Mouse (Mus musculus) G1E (cell line): ENCODE results near the gene Mef2d. TPM values are rescaled to one million over a fixed set of nuclear protein-coding genes. Genes with fewer than 3 reads are reported as not detected.

Experiments used
- ATAC-seq: 2 replicates; pipeline ENCODE4 v1.8.0; 2016; ENCODE audit warnings: mild to moderate bottlenecking; ENCODE audit not compliant: insufficient number of reproducible peaks, poor library complexity, low FRiP score, severe bottlenecking; ENCODE audit errors: extremely low read depth
- DNase-seq: peaks from one replicate; pipeline ENCODE4 v3.0.0; 2012; ENCODE audit warnings: low spot score
- H3K27me3 ChIP-seq: 2 replicates; pipeline ENCODE4 v1.6.1; 2012; ENCODE audit warnings: mild to moderate bottlenecking, low read length, inconsistent platforms; ENCODE audit not compliant: insufficient read depth
- H3K36me3 ChIP-seq: replicated peaks from 2 replicates; pipeline ENCODE3; 2012; ENCODE audit warnings: mild to moderate bottlenecking, inconsistent platforms
- H3K4me1 ChIP-seq: 2 replicates; pipeline ENCODE4 v1.6.1; 2012; ENCODE audit warnings: low read depth, low read length, inconsistent platforms, mixed read lengths; ENCODE audit not compliant: insufficient read depth
- H3K4me3 ChIP-seq: 2 replicates; pipeline ENCODE4 v1.5.1; 2012; ENCODE audit warnings: low read depth, mild to moderate bottlenecking, inconsistent platforms, low read length, moderate library complexity, mixed read lengths
- H3K9me3 ChIP-seq: replicated peaks from 2 replicates; pipeline ENCODE4 v1.6.1; 2012; ENCODE audit warnings: inconsistent platforms
- CTCF ChIP-seq: IDR thresholded peaks from 2 replicates; pipeline ENCODE4 v1.5.1; 2012; ENCODE audit warnings: low read depth, low read length, inconsistent platforms, mixed read lengths
- GATA1 ChIP-seq: IDR thresholded peaks from 2 replicates; pipeline ENCODE4 v1.6.1; 2012; ENCODE audit warnings: borderline replicate concordance, low read length, inconsistent platforms, mixed read lengths
- GATA2 ChIP-seq: IDR thresholded peaks from 2 replicates; pipeline ENCODE4 v1.6.1; 2012; ENCODE audit warnings: low read depth, low read length, inconsistent platforms, borderline replicate concordance
- POLR2AphosphoS5 ChIP-seq: IDR thresholded peaks from 2 replicates; pipeline ENCODE4 v1.6.1; 2012; ENCODE audit warnings: low read depth, low read length, inconsistent platforms; ENCODE audit not compliant: insufficient replicate concordance
- TAL1 ChIP-seq: conservative IDR thresholded peaks from 2 replicates; pipeline ENCODE4 v1.6.1; 2012; ENCODE audit warnings: low read depth, low read length, inconsistent platforms, mixed read lengths
- polyA plus RNA-seq: library from polyadenylated mRNA; stranded (reverse); fragments of >175 nt; gene quantifications from 2 replicates; pipeline ENCODE4 v1.2.3, GENCODE M21; 2012
- total RNA-seq, 2 experiments: library from RNA; stranded (forward) in 1 of 2; stranded (reverse) in 1 of 2; fragments of 200-1000 nt in 1 of 2; fragments of >200 nt in 1 of 2; fragmentation: Nextera tagmentation in 1 of 2; gene quantifications; 2 replicates each; pipeline ENCODE4 v1.2.3; 2014 to 2017

Mef2d gene
- 125 and 128 TPM in 2 replicates for total RNA-seq (2014; fragmentation: Nextera tagmentation)
- 15.4 and 17.0 TPM in 2 replicates for total RNA-seq (2017)
- 133 and 141 TPM in 2 replicates for polyA plus RNA-seq

DNA sequence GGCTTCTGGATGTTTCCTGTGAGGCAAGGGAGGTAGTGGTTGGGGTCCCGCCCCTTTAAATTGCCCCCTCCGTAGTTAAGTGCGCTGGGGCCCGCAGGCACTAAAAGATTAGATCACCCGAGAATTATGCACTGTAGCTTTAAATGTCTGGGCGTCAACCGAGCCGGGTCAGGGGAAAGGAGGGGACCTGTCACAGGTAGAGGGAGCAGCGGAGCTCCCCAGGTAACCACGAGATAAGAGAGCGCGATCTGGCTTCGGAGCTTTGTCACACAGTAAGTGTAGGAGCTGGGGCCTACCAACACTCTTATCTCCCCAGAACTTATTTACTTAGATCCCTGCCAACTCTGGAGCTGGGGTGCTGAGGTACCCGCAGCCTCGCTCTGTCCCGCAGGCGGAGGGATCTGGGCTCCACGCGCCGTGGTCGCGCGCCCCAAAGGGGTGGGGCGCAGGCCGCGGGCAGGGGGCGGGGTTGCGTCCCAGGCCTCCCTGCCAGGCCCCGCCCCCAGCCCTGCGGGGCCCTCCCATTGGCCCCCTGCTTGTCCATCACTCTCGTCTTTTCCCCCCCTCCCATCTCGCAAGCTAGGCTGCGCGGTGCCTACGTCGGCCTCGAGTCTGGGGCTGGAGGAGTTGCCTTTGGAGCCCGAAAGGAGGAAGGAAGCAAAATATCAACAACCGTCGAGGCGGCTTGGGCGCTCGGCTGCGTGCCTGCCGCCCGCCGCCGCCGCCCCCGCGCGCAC, at the start of gene Mef2d:
Mef2d (plus strand) TSS at position 586 of the 737 bp plus-strand sequence.
- no peak for TF ChIP-seq CTCF
- Histone ChIP-seq H3K4me1 (peaks cover 84% of the 10 kb centered on the region), H3K27me3 (no peaks in the 10 kb centered on the region), H3K36me3 (peaks cover 33% of the 10 kb centered on the region), H3K9me3 (no peaks in the 10 kb centered on the region), H3K4me3 (peak within 1 kb of the TSS; percentile 86)
- ATAC-seq, result peak; percentile 69
- DNase-seq, result peak; percentile 91

- TF ChIP-seq TAL1, result no peak
- TF ChIP-seq POLR2AphosphoS5, result no peak
- no peak for TF ChIP-seq GATA1
- TF ChIP-seq GATA2, result no peak
- TF ChIP-seq CTCF, result no peak
- DNase-seq, result no peak
- ATAC-seq, result no peak
- Histone ChIP-seq H3K27me3 (no peaks in the 10 kb centered on the region), H3K9me3 (no peaks in the 10 kb centered on the region), H3K4me3 (no peak overlapping the region), H3K4me1 (no peaks in the 10 kb centered on the region), H3K36me3 (peaks cover 94% of the 10 kb centered on the region)
These were observed 48.0 kb upstream of the Mef2d start for GRCm38 (mm10) chr3:88094126-88094525.

GRCm38 (mm10) chr3:88097666-88098065, 44.5 kb upstream of the Mef2d start:
- Histone ChIP-seq H3K4me1 (no peaks in the 10 kb centered on the region), H3K4me3 (no peak overlapping the region), H3K9me3 (no peaks in the 10 kb centered on the region), H3K27me3 (no peaks in the 10 kb centered on the region), H3K36me3 (peaks cover 90% of the 10 kb centered on the region)
- TF ChIP-seq GATA2 (no peak), GATA1 (no peak), POLR2AphosphoS5 (no peak), CTCF (no peak), TAL1 (no peak)
- ATAC-seq, result no peak
- no peak for DNase-seq

DNA sequence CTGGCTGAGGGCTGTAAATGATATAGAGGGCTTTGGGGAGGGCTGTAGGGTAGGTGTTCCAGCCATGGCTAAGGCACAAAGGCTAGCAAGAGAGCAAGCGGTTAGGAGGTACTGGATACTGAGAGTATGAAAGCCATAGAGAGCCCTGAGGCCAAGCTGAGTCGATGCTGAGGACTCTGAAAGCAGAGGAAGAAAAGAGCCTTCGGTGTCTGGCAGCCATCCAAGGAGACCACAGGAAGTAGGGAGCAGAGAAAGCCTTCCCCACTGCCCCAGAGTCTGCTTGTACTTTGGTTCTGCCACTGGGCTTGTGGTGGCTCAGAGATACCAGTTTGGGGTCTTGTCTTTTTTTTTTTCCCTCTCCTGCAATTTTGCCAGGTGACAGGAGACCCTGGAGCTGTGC, 41.9 kb upstream of the Mef2d start:
- Histone ChIP-seq H3K4me3 (no peak overlapping the region), H3K9me3 (no peaks in the 10 kb centered on the region), H3K27me3 (no peaks in the 10 kb centered on the region), H3K36me3 (peaks cover 92% of the 10 kb centered on the region), H3K4me1 (no peaks in the 10 kb centered on the region)
- no peak for DNase-seq
- no peak for ATAC-seq
- TF ChIP-seq GATA1 (no peak), TAL1 (no peak), CTCF (no peak), POLR2AphosphoS5 (no peak), GATA2 (no peak)

- H3K4me3 ChIP-seq, result no peak overlapping the region
- TF ChIP-seq GATA2 (no peak), CTCF (no peak), GATA1 (no peak)
- DNase-seq (no peak), ATAC-seq (no peak)
- H3K4me1 ChIP-seq, result no peaks in the 10 kb centered on the region
- peaks cover 95% of the 10 kb centered on the region for H3K36me3 ChIP-seq
- H3K27me3 ChIP-seq, result no peaks in the 10 kb centered on the region
- no peaks in the 10 kb centered on the region for H3K9me3 ChIP-seq
These were observed 40.4 kb upstream of the Mef2d start for GRCm38 (mm10) chr3:88101736-88102135.

- Histone ChIP-seq H3K36me3 (peaks cover 94% of the 10 kb centered on the region), H3K4me1 (no peaks in the 10 kb centered on the region), H3K9me3 (no peaks in the 10 kb centered on the region), H3K27me3 (no peaks in the 10 kb centered on the region), H3K4me3 (no peak overlapping the region)
- no peak for DNase-seq
- TF ChIP-seq TAL1, result no peak
- TF ChIP-seq POLR2AphosphoS5, result no peak
- ATAC-seq, result no peak
These were observed 40.0 kb upstream of the Mef2d start for GRCm38 (mm10) chr3:88102196-88102595.

DNA sequence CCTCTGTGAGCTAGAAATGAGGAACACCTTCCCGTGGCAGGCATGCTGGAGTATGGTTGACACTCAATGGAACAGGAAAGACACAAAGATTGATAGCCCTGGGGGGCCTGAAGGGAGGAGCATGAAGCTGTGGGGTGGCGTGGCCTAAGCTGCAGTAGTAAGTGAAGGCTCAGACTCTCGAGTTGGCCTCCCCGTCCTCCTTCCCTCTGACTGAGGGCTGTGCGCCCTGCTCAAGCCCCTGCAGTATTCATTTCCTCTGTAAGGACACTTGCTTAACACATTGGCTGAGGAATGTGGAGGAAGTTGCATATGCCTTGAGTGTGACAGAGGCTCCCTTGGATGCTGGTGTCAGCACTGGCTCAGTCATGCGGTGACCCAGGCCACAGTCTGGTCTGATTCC, 39.6 kb upstream of the Mef2d start:
- Histone ChIP-seq H3K4me3 (no peak overlapping the region), H3K36me3 (peaks cover 94% of the 10 kb centered on the region), H3K9me3 (no peaks in the 10 kb centered on the region), H3K27me3 (no peaks in the 10 kb centered on the region), H3K4me1 (no peaks in the 10 kb centered on the region)
- TF ChIP-seq POLR2AphosphoS5, result no peak
- no peak for TF ChIP-seq CTCF
- no peak for TF ChIP-seq TAL1
- TF ChIP-seq GATA2, result no peak
- no peak for TF ChIP-seq GATA1
- ATAC-seq (no peak), DNase-seq (no peak)
